ENCODE assay signal across 26 mouse cellular contexts in the genomic region with DNA sequence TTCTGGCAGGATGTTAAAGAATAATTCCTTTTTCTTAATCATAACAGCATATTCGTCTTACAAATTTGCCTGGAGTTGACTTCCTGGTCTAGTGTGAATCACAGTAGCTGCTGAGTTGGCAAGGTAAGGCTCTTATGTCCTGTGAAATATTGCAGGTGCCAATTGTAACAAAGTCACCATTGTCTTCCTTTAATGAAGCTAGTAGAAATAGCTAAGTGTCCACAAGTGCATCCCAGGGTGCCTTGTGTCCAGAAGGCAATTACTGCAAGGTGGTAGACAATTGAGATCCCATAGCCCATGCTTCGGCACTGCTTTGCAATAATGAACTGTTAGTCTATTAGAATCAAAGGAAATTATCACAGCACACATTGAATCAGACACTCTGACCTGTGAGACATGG.
DNase-seq lines count a peak whose midpoint lies in the region; ATAC-seq and TF ChIP-seq lines count a peak whose summit lies in the region.
"Had no signal": no experiment of that assay in that cellular context is flagged by ENCODE, and none has a peak within 500 bp of the region (broad histone marks: within the 10 kb centered on the region; RNA-seq: fewer than 3 reads in every experiment).

No protein-coding gene starts in this region.

- peak; percentile 31 for DNase-seq in embryo, embryonic 10.5 days (ENCODE audit: low spot score)
- DNase-seq in embryo, embryonic 10 days (ENCODE audit: low spot score) = no peak
- peak; percentile 43 for DNase-seq in midbrain, postnatal 0 days (ENCODE audit: low spot score)
- peak; percentile 36 to 70 for DNase-seq in cerebellum, postnatal 14 days
- no peak for DNase-seq in lung, postnatal 4 days
- DNase-seq in left cerebral cortex, adult 11 months (ENCODE audit: low spot score) = no peak
- DNase-seq: adrenal gland, adult 8-10 months; embryo, embryonic 11 days; gastrocnemius, postnatal 14 days; heart, postnatal 14 days; kidney, adult 2 months; kidney, postnatal 4 days; layer of hippocampus, postnatal 36 days; liver; lung, adult 2 months; lung, postnatal 10 days; right cerebral cortex, postnatal 14 days; thymus, postnatal 14 days had no signal

- H3K27me3 ChIP-seq in midbrain, postnatal 0 days (ENCODE audit: insufficient read depth, low read length) = no peaks in the 10 kb centered on the region
- peaks cover 19% of the 10 kb centered on the region for H3K27me3 ChIP-seq in midbrain, embryonic 15.5 days (replicated peaks)
- H3K27me3 ChIP-seq: CH12.LX; neural tube, embryonic 13.5 days had no signal

- no peak overlapping the region for H3K4me3 ChIP-seq in midbrain, postnatal 0 days (ENCODE audit: low read depth, low read length)
- H3K4me3 ChIP-seq in midbrain, embryonic 15.5 days = no peak overlapping the region
- H3K4me3 ChIP-seq: embryonic facial prominence, embryonic 12.5 days; neural tube, embryonic 13.5 days had no signal

- WGBS in midbrain, postnatal 0 days = 77% methylated on average over 2 of the region's 2 CpGs
- WGBS in midbrain, embryonic 15.5 days = 65% methylated on average over 2 of the region's 2 CpGs

- H3K4me1 ChIP-seq in midbrain, postnatal 0 days (ENCODE audit: insufficient read depth, low read length) = no peaks in the 10 kb centered on the region
- peaks cover 14% of the 10 kb centered on the region for H3K4me1 ChIP-seq in midbrain, embryonic 15.5 days

- ATAC-seq in midbrain, postnatal 0 days (ENCODE audit: low FRiP score) = no peak
- no peak for ATAC-seq in midbrain, embryonic 15.5 days (replicated peaks)
- ATAC-seq: forebrain, embryonic 14.5 days; inflammation-experienced regulatory T-cells, adult 6 months had no signal

- no peak for TF ChIP-seq CTCF in midbrain, postnatal 0 days (IDR thresholded peaks at IDR 0.05)

- no peak overlapping the region for H3K27ac ChIP-seq in midbrain, postnatal 0 days (ENCODE audit: low read depth, low read length)
- no peak overlapping the region for H3K27ac ChIP-seq in midbrain, embryonic 15.5 days
- H3K27ac ChIP-seq: embryonic facial prominence, embryonic 12.5 days; kidney, postnatal 0 days; liver, embryonic 14.5 days; neural tube, embryonic 13.5 days had no signal

- no peak overlapping the region for H3K9ac ChIP-seq in midbrain, postnatal 0 days (replicated peaks; ENCODE audit: low read length, poor library complexity, severe bottlenecking)
- no peak overlapping the region for H3K9ac ChIP-seq in midbrain, embryonic 15.5 days
- H3K9ac ChIP-seq: embryonic facial prominence, embryonic 12.5 days; liver, embryonic 14.5 days; neural tube, embryonic 13.5 days had no signal

- H3K36me3 ChIP-seq in midbrain, postnatal 0 days (ENCODE audit: insufficient read depth, low read length) = no peaks in the 10 kb centered on the region
- no peaks in the 10 kb centered on the region for H3K36me3 ChIP-seq in midbrain, embryonic 15.5 days (replicated peaks)
- H3K36me3 ChIP-seq: embryonic facial prominence, embryonic 12.5 days; neural tube, embryonic 13.5 days had no signal

- no peak overlapping the region for H3K4me2 ChIP-seq in midbrain, postnatal 0 days (ENCODE audit: low read depth, low read length, poor library complexity, severe bottlenecking)
- H3K4me2 ChIP-seq in midbrain, embryonic 15.5 days = no peak overlapping the region
- H3K4me2 ChIP-seq: embryonic facial prominence, embryonic 12.5 days; neural tube, embryonic 13.5 days had no signal

- H3K9me3 ChIP-seq in midbrain, postnatal 0 days (ENCODE audit: low read length) = no peaks in the 10 kb centered on the region
- no peaks in the 10 kb centered on the region for H3K9me3 ChIP-seq in midbrain, embryonic 15.5 days
- H3K9me3 ChIP-seq: embryonic facial prominence, embryonic 12.5 days had no signal

Comparison
In these comparisons a context has a peak if more than half of its experiments do, and no peak if none do; other contexts are left out.
1. DNase-seq: peak in embryo, embryonic 10.5 days (single experiment), midbrain, postnatal 0 days (single experiment) and cerebellum, postnatal 14 days (2 of 2); none in embryo, embryonic 10 days (single experiment), lung, postnatal 4 days (0 of 2) and left cerebral cortex, adult 11 months (single experiment).